Mouse (Mus musculus): ENCODE results near the gene Cd5l. TPM values are rescaled to one million over a fixed set of nuclear protein-coding genes. Genes with fewer than 3 reads are reported as not detected.

Cd5l gene
- polyA plus RNA-seq, 1 experiment from 2014 or later = not detected

DNA sequence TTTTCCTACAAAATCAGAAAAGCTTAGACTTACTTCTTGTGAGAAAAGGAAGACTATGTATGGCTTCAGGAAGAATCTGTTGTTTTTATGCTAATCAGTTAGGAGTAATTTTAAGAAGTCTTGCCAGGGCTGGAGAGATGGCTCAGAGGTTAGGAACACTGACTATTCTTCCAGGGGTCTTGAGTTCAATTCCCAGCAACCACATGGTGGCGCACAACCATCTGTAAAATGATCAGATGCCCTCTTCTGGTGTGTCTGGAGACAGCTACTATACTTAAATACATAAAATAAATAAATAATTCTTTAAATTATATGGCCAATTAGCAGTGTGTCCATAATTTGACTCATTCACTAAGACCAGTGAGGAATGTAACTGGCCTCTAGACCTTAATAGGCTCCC lies 63.0 kb downstream of the Cd5l start:
- Histone ChIP-seq H3K4me2 (ENCODE audit: low read depth) (no peak overlapping the region), H3K36me3 (ENCODE audit: control insufficient read depth, insufficient read depth, low read length) (no peaks in the 10 kb centered on the region), H3K9ac (ENCODE audit: low read length) (no peak overlapping the region), H3K9me3 (ENCODE audit: control insufficient read depth, low read length) (no peaks in the 10 kb centered on the region), H3K27ac (ENCODE audit: low read depth, low read length) (no peak overlapping the region), H3K4me3 (ENCODE audit: low read depth, low read length) (no peak overlapping the region), H3K27me3 (ENCODE audit: control insufficient read depth, insufficient read depth, low read length) (no peaks in the 10 kb centered on the region), H3K4me1 (ENCODE audit: control insufficient read depth, insufficient read depth, low read length) (no peaks in the 10 kb centered on the region)
- 69% methylated on average over 1 of the region's 1 CpGs for WGBS
- DNase-seq (ENCODE audit: low spot score) (no peak), ATAC-seq (ENCODE audit: insufficient read depth, low FRiP score, low TSS enrichment) (no peak)

Other genes starting within 250 kb of the Cd5l start
- 10.1 and 11.0 TPM in 2 replicates for gene Kirrel, start 183.1 kb upstream of the Cd5l start, polyA plus RNA-seq (2014; fragmentation: Nextera tagmentation; extraction: Ambion mirVana)
- gene Fcrls, start 94.1 kb upstream of the Cd5l start, polyA plus RNA-seq (2014; fragmentation: Nextera tagmentation; extraction: Ambion mirVana) = 4.9 and 6.6 TPM in 2 replicates
- gene Fcrl1, start 18.5 kb downstream of the Cd5l start, polyA plus RNA-seq (2014; fragmentation: Nextera tagmentation; extraction: Ambion mirVana) = not detected in 2 replicates
- gene Fcrl5, start 77.9 kb downstream of the Cd5l start, polyA plus RNA-seq (2014; fragmentation: Nextera tagmentation; extraction: Ambion mirVana) = not detected in 2 replicates
- 7.8 and 8.6 TPM in 2 replicates for gene Etv3, start 167.5 kb downstream of the Cd5l start, polyA plus RNA-seq (2014; fragmentation: Nextera tagmentation; extraction: Ambion mirVana)

Data from neural tube, embryonic 11.5 days (tissue).